Mouse (Mus musculus): ENCODE results near the gene Gstp1. TPM values are rescaled to one million over a fixed set of nuclear protein-coding genes. Genes with fewer than 3 reads are reported as not detected.
"Not testable (repeated sequence)": the region's sequence is repeated elsewhere in the genome, so short reads cannot be mapped to it uniquely, and the experiment has no call there.

The Gstp1 gene
- total RNA-seq (2021) = 100 to 1,000 TPM; 270 to 316 TPM
- long read RNA-seq, experiment 1, transcript Gstp1-201 (7 exons, 821 nt) = major isoform, 244 of 264 reads
- long read RNA-seq, experiment 1, partial matches to known transcripts = 16 of 264 reads
- long read RNA-seq, experiment 1, other reads (novel, unspliced or antisense) = 3 of 264 reads
- long read RNA-seq, experiment 2, transcript Gstp1-201 (7 exons, 821 nt) = major isoform, 117 of 123 reads
- long read RNA-seq, experiment 2, partial matches to known transcripts = 2 of 123 reads
- long read RNA-seq, experiment 2, other reads (novel, unspliced or antisense) = 3 of 123 reads

DNA sequence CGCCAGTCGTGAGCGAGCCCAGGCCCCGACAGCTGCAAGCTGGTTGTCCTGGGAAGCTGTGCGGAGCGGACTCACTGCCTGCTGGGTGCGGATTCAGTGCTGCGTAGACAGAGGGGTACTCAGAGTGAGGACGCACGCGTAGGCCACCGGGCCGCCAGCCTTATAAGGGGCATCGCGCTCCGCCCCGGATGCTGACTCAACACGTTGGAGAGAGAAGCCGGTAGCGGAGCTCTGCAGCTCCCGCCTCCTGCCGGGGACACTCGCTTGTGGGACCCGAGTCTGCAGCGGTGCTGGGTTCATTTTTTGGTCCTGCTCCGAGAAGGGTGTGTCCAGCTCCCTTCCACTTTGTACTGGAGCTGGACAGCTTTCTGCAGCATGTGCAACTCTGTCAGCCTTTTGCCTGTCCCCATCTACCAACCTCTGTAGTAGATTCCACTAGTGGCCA, at the start of gene Gstp1:
Gene Gstp1 (minus strand): TSS at position 198 of the 445 bp plus-strand sequence.
- DNase-seq = peak; percentile 93

DNA sequence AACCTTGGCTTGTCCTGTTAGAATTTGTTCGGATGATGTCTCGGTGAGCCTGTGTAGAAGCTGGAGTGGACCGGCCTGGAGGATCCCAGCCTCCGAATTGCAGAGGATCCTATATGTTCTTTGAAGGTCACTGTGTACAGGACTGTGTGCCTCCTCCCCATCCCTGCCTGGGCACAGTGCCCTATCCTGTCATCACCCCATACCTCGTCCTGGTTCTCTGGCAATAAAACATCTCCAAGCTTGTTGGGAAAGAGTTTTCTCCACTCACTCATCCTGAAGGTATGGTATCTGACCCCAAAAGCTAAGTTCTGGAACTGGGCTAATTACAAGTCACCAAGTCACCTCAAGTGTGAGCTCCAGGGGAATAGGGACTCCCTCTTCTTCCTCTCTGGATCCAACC, 49.3 kb upstream of the Gstp1 start:
- no peak for DNase-seq

DNA sequence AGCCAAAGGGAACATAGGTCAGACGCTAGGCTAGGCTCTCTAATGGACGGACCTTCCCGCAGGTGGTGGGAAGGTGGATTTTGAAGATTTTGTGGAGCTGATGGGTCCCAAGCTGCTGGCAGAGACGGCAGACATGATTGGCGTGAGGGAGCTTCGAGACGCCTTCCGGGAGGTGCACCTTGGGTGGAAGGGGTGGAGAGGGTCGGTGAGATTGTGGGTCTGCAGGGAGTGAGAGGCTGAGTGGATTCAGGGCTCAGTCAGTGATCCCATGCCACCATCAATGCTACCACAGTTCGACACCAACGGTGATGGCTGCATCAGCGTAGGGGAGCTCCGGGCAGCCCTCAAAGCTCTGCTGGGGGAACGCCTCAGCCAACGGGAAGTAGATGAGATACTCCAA, 48.4 kb upstream of the Gstp1 start:
- no peak for DNase-seq

GRCm38 (mm10) chr19:4084984-4085383, 47.2 kb upstream of the Gstp1 start:
- peak; percentile 40 for DNase-seq

- no peak for DNase-seq
These were observed 46.0 kb upstream of the Gstp1 start for GRCm38 (mm10) chr19:4083826-4084225.

DNA sequence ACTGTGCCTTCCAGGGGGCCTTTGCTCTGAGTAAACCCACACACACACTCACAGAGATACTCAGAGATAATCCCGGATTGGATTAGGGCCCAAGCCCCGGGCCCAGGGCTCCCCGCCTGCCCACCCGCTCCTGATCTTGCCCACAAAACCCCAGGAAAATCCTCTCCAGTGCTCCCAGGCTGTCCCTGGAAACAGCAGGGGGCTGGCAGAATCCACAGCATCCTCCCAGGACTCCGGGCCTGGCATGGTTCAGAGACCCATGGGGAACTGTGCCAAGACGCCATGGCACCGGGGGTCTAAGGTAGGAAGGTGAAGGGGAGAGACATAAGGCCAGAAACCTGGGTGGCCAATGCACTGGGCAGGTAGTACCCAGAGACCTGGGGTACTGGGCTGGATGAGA, 45.5 kb upstream of the Gstp1 start:
- no peak for DNase-seq

GRCm38 (mm10) chr19:4082219-4082965, 44.6 kb upstream of the Gstp1 start:
- no peak for DNase-seq

DNA sequence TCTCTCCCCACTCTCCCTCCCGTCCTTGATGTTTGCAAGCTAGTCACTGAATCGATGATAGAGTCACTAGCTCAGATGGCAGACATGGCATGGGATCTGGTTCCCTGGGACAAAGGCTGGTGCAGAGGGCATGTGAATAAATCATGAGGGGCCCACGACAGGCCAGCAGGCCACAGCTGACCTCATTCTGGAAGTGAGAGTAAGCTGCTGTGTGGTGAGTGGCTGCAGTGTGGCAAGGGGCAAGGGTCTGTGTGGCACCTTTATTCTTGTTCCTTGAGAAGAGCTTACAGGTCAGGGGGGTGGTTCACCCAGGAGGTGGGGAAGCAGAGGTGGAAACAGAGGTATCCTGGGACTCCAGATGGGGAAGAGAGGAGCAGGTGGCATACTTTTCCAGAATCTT, 43.6 kb upstream of the Gstp1 start, which contains the start of gene Cabp2:
Gene Cabp2 (plus strand): TSS at position 185 of the 400 bp plus-strand sequence.
- no peak for DNase-seq

- no peak for DNase-seq
These were observed 42.8 kb upstream of the Gstp1 start for GRCm38 (mm10) chr19:4080511-4081009.

- DNase-seq = no peak
These were observed 41.8 kb upstream of the Gstp1 start for GRCm38 (mm10) chr19:4079594-4079993.

GRCm38 (mm10) chr19:4075531-4075930, 37.7 kb upstream of the Gstp1 start:
- DNase-seq = no peak

DNA sequence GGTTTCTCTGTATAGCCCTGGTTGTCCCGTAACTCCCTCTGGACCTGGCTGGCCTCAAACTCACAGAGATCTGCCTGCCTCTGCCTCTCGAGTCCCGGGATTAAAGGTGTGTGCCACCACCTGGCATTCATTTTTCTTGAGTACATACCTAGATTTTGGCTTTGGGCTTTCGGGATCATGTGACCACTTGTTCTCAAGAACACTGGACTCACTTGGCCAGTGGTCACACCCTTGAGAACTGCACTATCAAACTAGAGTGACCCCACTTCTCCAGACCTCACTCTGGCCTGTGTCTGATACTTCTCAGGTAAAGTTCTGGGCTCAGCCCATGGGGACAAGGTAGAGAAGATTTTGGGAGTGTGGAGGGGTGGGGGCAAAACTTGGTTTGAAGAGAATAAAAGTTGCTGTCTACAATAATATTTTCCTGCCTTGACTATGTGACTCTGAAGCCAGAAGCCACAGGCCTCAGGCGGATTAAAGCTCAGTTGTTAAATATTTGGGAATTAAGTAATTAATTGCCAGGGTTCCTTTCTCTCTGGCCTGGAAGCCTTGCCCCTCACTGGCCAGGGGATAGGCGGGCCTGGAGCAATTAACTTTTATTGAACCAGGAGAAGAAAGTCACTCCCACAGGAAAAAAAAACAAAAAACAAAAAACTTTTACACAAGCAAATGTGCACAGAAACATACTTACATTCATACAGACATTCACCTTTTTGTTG, 35.1 kb upstream of the Gstp1 start:
- DNase-seq = no peak

GRCm38 (mm10) chr19:4071406-4071805, 33.6 kb upstream of the Gstp1 start:
- no peak for DNase-seq

- DNase-seq = no peak
These were observed 33.0 kb upstream of the Gstp1 start for GRCm38 (mm10) chr19:4070756-4071155.

GRCm38 (mm10) chr19:4070311-4070710, 32.5 kb upstream of the Gstp1 start:
- no peak for DNase-seq

DNA sequence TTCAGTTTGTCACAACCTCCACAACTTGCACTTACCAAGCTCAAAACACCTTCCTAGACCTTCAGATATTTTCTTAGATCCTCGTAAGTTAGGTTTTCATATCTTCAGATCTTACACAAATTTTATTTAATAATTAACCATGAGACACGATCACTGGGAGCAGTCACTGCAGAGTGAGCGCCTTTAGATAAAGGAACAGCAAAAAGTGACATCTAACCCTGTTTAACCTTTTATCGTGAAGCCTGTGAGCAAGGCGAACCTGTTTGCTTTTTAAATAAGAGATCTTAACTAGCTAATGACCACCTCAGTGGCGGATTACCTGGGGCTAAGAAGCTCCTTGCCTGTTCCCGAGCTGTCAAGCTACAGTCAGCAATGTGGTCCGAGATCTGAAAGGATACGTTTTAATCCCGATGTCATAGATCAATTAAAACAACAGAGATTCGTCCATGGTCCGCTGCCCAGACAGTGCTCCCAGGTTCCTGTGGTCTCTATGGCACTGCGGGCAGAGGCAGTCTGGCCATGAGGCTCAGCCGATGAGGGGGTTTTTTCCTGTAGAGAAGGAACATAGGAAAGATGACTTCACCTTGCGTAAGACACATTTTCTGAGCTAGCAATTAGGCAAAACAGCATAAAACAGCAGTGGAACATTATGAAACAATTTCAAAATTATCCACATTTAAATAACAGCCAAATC, 31.1 kb upstream of the Gstp1 start:
- no peak for DNase-seq

DNA sequence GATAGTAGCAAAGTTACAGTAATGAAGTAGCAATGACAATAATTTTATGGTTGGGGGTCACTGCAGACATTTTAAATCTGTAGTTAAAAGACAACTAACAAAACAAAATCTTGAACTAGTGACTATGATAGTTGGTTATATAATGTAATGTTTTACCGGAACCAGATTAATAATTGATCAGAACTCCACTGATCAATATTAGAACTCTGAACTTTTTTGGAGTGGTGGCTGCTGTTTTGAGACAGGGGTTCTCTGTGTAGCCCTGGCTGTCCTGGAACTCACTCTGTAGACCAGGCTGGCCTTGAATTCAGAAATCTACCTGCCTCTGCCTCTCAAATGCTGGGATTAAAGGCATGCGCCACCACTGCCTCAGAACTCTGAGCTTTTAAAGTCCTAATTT, 30.5 kb upstream of the Gstp1 start:
- DNase-seq = not testable (repeated sequence)

DNA sequence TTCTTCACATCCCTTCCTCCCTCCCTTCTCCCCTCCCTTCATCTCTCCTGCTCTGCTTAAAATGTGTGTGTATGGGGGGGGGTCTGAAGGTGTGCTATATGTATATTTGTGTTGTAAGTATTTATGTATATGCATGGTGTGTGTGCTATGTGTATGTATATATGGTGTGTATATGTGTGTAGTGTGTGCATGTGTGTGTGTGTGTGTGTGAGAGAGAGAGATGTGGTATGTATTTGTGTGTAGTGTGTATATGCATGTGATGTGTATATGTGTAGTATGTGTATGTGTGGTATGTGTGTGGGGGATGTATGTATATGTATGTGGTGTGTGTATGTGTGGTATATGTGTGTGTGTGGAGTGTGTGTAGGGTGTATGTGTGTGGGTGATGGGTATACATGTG, 29.1 kb upstream of the Gstp1 start:
- DNase-seq = no peak

- DNase-seq = no peak
These were observed 28.5 kb upstream of the Gstp1 start for GRCm38 (mm10) chr19:4066280-4066679.

- DNase-seq = not testable (repeated sequence)
These were observed 26.7 kb upstream of the Gstp1 start for GRCm38 (mm10) chr19:4064501-4064900.

GRCm38 (mm10) chr19:4063357-4063756, 25.6 kb upstream of the Gstp1 start:
- not testable (repeated sequence) for DNase-seq

GRCm38 (mm10) chr19:4060899-4061465, 23.2 kb upstream of the Gstp1 start:
- no peak for DNase-seq

All from adrenal gland, postnatal 10 days (tissue).